Mouse (Mus musculus): ENCODE results near the gene Ube2e1. TPM values are rescaled to one million over a fixed set of nuclear protein-coding genes. Genes with fewer than 3 reads are reported as not detected.

Ube2e1 gene
- polyA plus RNA-seq, 1 experiment from 2014 or later: 41.1 TPM

DNA sequence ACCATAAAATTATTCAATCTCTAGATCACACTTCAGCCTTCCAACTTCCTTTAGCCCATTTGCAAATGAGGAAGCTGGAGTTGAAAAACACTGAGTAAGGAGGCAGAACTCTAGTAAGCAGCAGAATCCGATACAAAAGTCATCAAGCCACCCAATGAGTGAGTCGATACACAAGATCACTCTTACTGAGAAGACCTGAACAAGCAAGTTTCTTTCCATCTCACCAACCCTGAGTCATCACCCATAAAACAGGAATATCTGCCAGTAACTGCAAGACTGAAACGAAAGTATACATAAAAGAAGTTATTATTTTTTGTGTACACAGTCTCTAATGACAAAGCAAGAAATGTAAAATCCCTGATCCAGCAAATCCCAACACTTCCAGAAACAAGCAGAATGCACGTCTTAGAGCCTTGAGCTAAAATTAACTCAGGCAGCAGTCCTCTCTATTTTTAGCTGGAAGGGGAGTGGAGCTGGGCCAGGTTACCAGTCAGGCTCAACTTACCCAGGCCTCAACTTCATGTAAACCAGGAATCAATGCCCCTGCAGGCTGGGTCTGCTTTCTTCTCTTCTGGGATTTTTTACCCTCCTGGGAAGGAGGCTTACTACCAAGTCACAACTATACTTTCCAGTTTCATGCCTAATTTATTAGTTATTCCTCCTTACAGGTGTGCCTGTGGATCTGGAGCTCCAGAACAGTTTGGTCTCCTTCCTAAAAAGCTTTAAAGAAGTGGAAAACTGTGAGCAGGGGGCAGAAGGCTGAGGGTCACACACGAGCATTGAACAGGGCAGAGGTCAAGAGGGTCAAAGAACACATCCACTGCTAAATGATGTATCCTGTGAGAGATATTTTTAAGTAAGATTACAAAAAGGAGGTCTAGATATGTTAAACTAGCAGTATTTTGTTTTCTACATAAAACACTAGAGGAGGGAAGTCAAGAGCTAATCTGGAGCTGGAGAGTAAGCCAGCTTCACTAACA lies 97.4 kb downstream of the Ube2e1 start:
- Histone ChIP-seq H3K9ac (ENCODE audit: low read depth, low read length) (no peak overlapping the region), H3K27ac (ENCODE audit: low read depth, low read length) (no peak overlapping the region), H3K9me3 (ENCODE audit: control insufficient read depth, low read length) (no peaks in the 10 kb centered on the region), H3K36me3 (ENCODE audit: control insufficient read depth, insufficient read depth, low read length) (no peaks in the 10 kb centered on the region), H3K4me1 (replicated peaks; ENCODE audit: control insufficient read depth, insufficient read depth, low read length) (no peaks in the 10 kb centered on the region; the same call in 1 of the 2 replicates), H3K27me3 (replicated peaks; ENCODE audit: control insufficient read depth, insufficient read depth, low read length) (no peaks in the 10 kb centered on the region), H3K4me2 (no peak overlapping the region), H3K4me3 (ENCODE audit: low read depth, low read length) (no peak overlapping the region)
- 54% methylated on average over 5 of the region's 5 CpGs for WGBS
- DNase-seq (ENCODE audit: low spot score) (no peak), ATAC-seq (replicated peaks; ENCODE audit: low FRiP score) (no peak)

DNA sequence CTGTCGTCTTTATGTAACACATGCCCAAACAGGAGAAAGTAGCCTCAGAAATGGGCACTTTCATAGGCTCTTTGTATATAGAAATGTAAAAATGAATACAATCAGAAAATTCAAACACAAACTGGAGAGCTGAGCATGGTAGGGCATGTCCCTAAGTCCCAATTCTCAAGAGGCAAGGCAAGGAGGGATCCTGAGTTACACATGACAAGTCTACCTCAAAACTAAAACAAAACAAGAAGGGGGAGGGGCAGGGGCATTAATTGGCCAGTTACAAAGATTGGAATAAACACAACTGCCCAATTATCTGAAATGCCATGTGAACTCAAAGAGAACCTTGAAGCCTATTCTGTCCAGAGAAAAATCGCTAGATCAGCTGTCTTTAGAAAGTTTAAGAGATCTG lies 98.6 kb downstream of the Ube2e1 start:
- ATAC-seq (replicated peaks; ENCODE audit: low FRiP score): no peak
- DNase-seq (ENCODE audit: low spot score): no peak
- Histone ChIP-seq H3K27ac (ENCODE audit: low read depth, low read length) (no peak overlapping the region), H3K9me3 (ENCODE audit: control insufficient read depth, low read length) (no peaks in the 10 kb centered on the region), H3K4me3 (ENCODE audit: low read depth, low read length) (no peak overlapping the region), H3K9ac (ENCODE audit: low read depth, low read length) (no peak overlapping the region), H3K4me1 (replicated peaks; ENCODE audit: control insufficient read depth, insufficient read depth, low read length) (no peaks in the 10 kb centered on the region; the same call in 1 of the 2 replicates), H3K4me2 (no peak overlapping the region), H3K36me3 (ENCODE audit: control insufficient read depth, insufficient read depth, low read length) (no peaks in the 10 kb centered on the region), H3K27me3 (replicated peaks; ENCODE audit: control insufficient read depth, insufficient read depth, low read length) (no peaks in the 10 kb centered on the region)
- WGBS: 87% methylated on average over 2 of the region's 2 CpGs

Other genes with a start within 250 kb of the Ube2e1 start
- gene Nr1d2, start 92.7 kb downstream of the Ube2e1 start, polyA plus RNA-seq (2014; fragmentation: Nextera tagmentation; extraction: Ambion mirVana): 4.0 and 4.1 TPM in 2 replicates
- gene Nkiras1, start 60.7 kb downstream of the Ube2e1 start, polyA plus RNA-seq (2014; fragmentation: Nextera tagmentation; extraction: Ambion mirVana): 15.3 and 17.0 TPM in 2 replicates
- gene Rpl15, start 60.5 kb downstream of the Ube2e1 start, polyA plus RNA-seq (2014; fragmentation: Nextera tagmentation; extraction: Ambion mirVana): 546 and 598 TPM in 2 replicates

Measured in liver, embryonic 11.5 days (tissue).